Mouse (Mus musculus): ENCODE measurements at regions not wholly inside any gene's neighbourhood (a gene's known extent, or its start where the extent isn't known, plus 50 kb on each side); places are given as distances from the start of the nearest gene placed in this dataset.
"Not testable (repeated sequence)": the region's sequence is repeated elsewhere in the genome, so short reads cannot be mapped to it uniquely, and the experiment has no call there.

DNA sequence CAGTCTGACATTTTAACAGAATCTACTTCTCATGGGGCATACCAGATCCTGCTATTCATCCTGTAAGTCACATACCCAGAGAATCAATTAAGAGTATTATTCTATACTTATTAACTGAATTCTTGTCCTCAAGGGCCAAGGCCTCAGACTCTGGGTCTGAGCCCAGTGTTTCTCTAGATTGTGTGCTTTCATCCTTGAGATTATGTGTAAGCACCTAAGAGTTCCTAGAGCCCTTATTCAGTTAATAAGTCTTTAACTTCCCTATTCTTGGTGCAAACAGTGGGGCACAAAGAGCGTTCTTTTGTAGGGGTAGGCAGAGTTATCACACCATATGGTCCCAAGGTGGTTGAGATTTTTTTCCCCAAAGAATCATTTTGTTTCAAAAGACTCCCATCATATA is 397.2 kb upstream of the Npsr1 start:
- H3K4me1 ChIP-seq (ENCODE audit: control insufficient read depth, insufficient read depth) = no peaks in the 10 kb centered on the region
- WGBS = 79% methylated on average over 1 of the region's 1 CpGs
- no peak for ATAC-seq (ENCODE audit: insufficient read depth, low read depth)

DNA sequence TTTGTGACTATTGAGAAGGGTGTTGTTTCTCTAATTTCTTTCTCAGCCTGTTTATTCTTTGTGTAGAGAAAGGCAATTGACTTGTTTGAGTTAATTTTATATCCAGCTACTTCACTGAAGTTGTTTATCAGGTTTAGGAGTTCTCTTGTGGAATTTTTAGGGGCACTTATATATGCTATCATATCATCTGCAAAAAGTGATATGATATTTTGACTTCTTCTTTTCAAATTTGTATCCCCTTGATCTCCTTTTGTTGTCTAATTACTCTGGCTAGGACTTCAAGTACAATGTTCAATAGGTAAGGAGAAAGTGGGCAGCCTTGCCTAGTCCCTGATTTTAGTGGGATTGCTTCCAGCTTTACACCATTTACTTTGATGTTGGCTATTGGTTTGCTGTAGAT is 380.2 kb upstream of the Npsr1 start:
- H3K27ac ChIP-seq (ENCODE audit: low read depth); H3K4me1 ChIP-seq (ENCODE audit: control insufficient read depth, insufficient read depth); H3K4me2 ChIP-seq (ENCODE audit: low read depth, low read length); H3K9me3 ChIP-seq (replicated peaks; ENCODE audit: control insufficient read depth, low read length); DNase-seq (ENCODE audit: low spot score); H3K4me3 ChIP-seq (ENCODE audit: low read depth, low read length); ATAC-seq (ENCODE audit: insufficient read depth, low read depth); H3K27me3 ChIP-seq (ENCODE audit: control insufficient read depth, insufficient read depth, low read length); H3K9ac ChIP-seq (replicated peaks; ENCODE audit: low read depth, low read length); H3K36me3 ChIP-seq (replicated peaks; ENCODE audit: control insufficient read depth, insufficient read depth, low read length): not testable (repeated sequence)

More for the DNA sequence above, 397.2 kb upstream of the Npsr1 start:
- Histone ChIP-seq H3K27me3 (ENCODE audit: control insufficient read depth, insufficient read depth, low read length) (no peaks in the 10 kb centered on the region), H3K36me3 (replicated peaks; ENCODE audit: control insufficient read depth, insufficient read depth, low read length) (no peaks in the 10 kb centered on the region), H3K4me2 (ENCODE audit: low read depth, low read length) (no peak overlapping the region), H3K9ac (replicated peaks; ENCODE audit: low read depth, low read length) (no peak overlapping the region), H3K27ac (ENCODE audit: low read depth) (no peak overlapping the region), H3K9me3 (replicated peaks; ENCODE audit: control insufficient read depth, low read length) (no peaks in the 10 kb centered on the region), H3K4me3 (ENCODE audit: low read depth, low read length) (no peak overlapping the region)
- no peak for DNase-seq (ENCODE audit: low spot score)
- no peak for TF ChIP-seq EP300 (IDR thresholded peaks at IDR 0.05; ENCODE audit: low read depth)
- no peak for TF ChIP-seq CTCF (IDR thresholded peaks at IDR 0.05; ENCODE audit: low read depth)

GRCm38 (mm10) chr9:23728816-23729215 is 369.0 kb upstream of the Npsr1 start:
- no peaks in the 10 kb centered on the region for H3K9me3 ChIP-seq (replicated peaks; ENCODE audit: control insufficient read depth, low read length)
- H3K9ac ChIP-seq (replicated peaks; ENCODE audit: low read depth, low read length) = no peak overlapping the region
- no peak for ATAC-seq (ENCODE audit: insufficient read depth, low read depth)
- no peak for DNase-seq (ENCODE audit: low spot score)
- no peaks in the 10 kb centered on the region for H3K36me3 ChIP-seq (replicated peaks; ENCODE audit: control insufficient read depth, insufficient read depth, low read length)
- no peaks in the 10 kb centered on the region for H3K27me3 ChIP-seq (ENCODE audit: control insufficient read depth, insufficient read depth, low read length)
- TF ChIP-seq CTCF (IDR thresholded peaks at IDR 0.05; ENCODE audit: low read depth) (no peak), EP300 (IDR thresholded peaks at IDR 0.05; ENCODE audit: low read depth) (no peak)
- 61% methylated on average over 4 of the region's 4 CpGs for WGBS
- H3K27ac ChIP-seq (ENCODE audit: low read depth) = no peak overlapping the region
- no peaks in the 10 kb centered on the region for H3K4me1 ChIP-seq (ENCODE audit: control insufficient read depth, insufficient read depth)
- H3K4me3 ChIP-seq (ENCODE audit: low read depth, low read length) = no peak overlapping the region
- no peak overlapping the region for H3K4me2 ChIP-seq (ENCODE audit: low read depth, low read length)

- H3K27ac ChIP-seq (ENCODE audit: low read depth) = no peak overlapping the region
- H3K4me3 ChIP-seq (ENCODE audit: low read depth, low read length) = no peak overlapping the region
- no peaks in the 10 kb centered on the region for H3K27me3 ChIP-seq (ENCODE audit: control insufficient read depth, insufficient read depth, low read length)
- H3K9ac ChIP-seq (replicated peaks; ENCODE audit: low read depth, low read length) = no peak overlapping the region
- DNase-seq (ENCODE audit: low spot score) (peak; percentile 17), ATAC-seq (ENCODE audit: insufficient read depth, low read depth) (0 out of 2 replicates have a peak, but pooled peaks have one; percentile 49)
- no peaks in the 10 kb centered on the region for H3K9me3 ChIP-seq (replicated peaks; ENCODE audit: control insufficient read depth, low read length)
- H3K4me1 ChIP-seq (ENCODE audit: control insufficient read depth, insufficient read depth) = no peaks in the 10 kb centered on the region
- 57% methylated on average over 5 of the region's 5 CpGs for WGBS
- no peak for TF ChIP-seq EP300 (IDR thresholded peaks at IDR 0.05; ENCODE audit: low read depth)
- no peak for TF ChIP-seq CTCF (IDR thresholded peaks at IDR 0.05; ENCODE audit: low read depth)
- no peaks in the 10 kb centered on the region for H3K36me3 ChIP-seq (replicated peaks; ENCODE audit: control insufficient read depth, insufficient read depth, low read length)
- H3K4me2 ChIP-seq (ENCODE audit: low read depth, low read length) = no peak overlapping the region
These were observed 345.3 kb upstream of the Npsr1 start for GRCm38 (mm10) chr9:23752478-23752877.

- H3K27me3 ChIP-seq (ENCODE audit: control insufficient read depth, insufficient read depth, low read length) = no peaks in the 10 kb centered on the region
- no peaks in the 10 kb centered on the region for H3K36me3 ChIP-seq (replicated peaks; ENCODE audit: control insufficient read depth, insufficient read depth, low read length)
- TF ChIP-seq CTCF (IDR thresholded peaks at IDR 0.05; ENCODE audit: low read depth) = no peak
- TF ChIP-seq EP300 (IDR thresholded peaks at IDR 0.05; ENCODE audit: low read depth) = no peak
- no peak overlapping the region for H3K9ac ChIP-seq (replicated peaks; ENCODE audit: low read depth, low read length)
- H3K4me3 ChIP-seq (ENCODE audit: low read depth, low read length) = no peak overlapping the region
- no peak overlapping the region for H3K27ac ChIP-seq (ENCODE audit: low read depth)
- H3K9me3 ChIP-seq (replicated peaks; ENCODE audit: control insufficient read depth, low read length) = no peaks in the 10 kb centered on the region
- 41% methylated on average over 4 of the region's 4 CpGs for WGBS
- no peaks in the 10 kb centered on the region for H3K4me1 ChIP-seq (ENCODE audit: control insufficient read depth, insufficient read depth)
- ATAC-seq (ENCODE audit: insufficient read depth, low read depth) (no peak), DNase-seq (ENCODE audit: low spot score) (no peak)
- no peak overlapping the region for H3K4me2 ChIP-seq (ENCODE audit: low read depth, low read length)
These were observed 311.1 kb upstream of the Npsr1 start for GRCm38 (mm10) chr9:23786660-23787059.
